Mouse (Mus musculus) kidney, adult 2 months (tissue): ENCODE results near the gene Magel2.

Experiments
- CTCF ChIP-seq: fragments of 200-500 bp; conservative IDR thresholded peaks from 2 replicates; pipeline ENCODE4 v1.5.1; 2011; ENCODE audit warnings: low read depth, mild to moderate bottlenecking, control low read depth, low read length, moderate library complexity, mixed read lengths; ENCODE audit not compliant: insufficient read depth, insufficient read length
- POLR2A ChIP-seq: fragments of 200-500 bp; IDR thresholded peaks from one replicate; pipeline ENCODE4 v1.6.1; 2011; ENCODE audit warnings: low read depth, low read length, control low read depth

DNA sequence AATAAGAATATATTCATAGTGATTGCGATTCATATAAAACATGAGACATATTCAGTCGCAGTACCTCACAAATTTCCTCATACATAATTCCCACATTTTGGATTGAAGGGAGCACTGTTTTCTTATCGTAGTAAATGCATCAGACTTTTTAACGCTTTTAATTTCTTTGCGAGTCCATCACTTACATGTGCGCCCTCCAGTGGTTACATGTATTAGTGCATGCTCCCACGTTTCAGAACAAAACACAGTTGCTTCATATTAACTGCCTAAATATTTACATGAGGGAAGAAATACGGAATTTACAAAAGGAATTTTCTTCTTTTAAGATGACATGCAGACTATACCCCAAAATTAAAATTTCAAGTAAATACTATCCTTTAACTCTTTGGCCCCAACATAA is 51.5 kb downstream of the Magel2 start:
- TF ChIP-seq CTCF (no peak), POLR2A (no peak)
